ENCODE assay signal across 8 mouse cellular contexts in genomic region chr4:53158634-53159033, GRCm38 (mm10). TPM values are rescaled to one million over a fixed set of nuclear protein-coding genes. Genes with fewer than 3 reads are reported as not detected.
DNase-seq lines count a peak whose midpoint lies in the region; ATAC-seq lines count a peak whose summit lies in the region.

No protein-coding gene starts in this region.

- peaks cover 19% of the 10 kb centered on the region for H3K4me1 ChIP-seq in hindbrain, embryonic 15.5 days (replicated peaks)

- H3K36me3 ChIP-seq in hindbrain, embryonic 15.5 days = no peaks in the 10 kb centered on the region

- H3K4me3 ChIP-seq in hindbrain, embryonic 15.5 days = peak overlapping the region; percentile 63

- H3K27me3 ChIP-seq in hindbrain, embryonic 15.5 days = no peaks in the 10 kb centered on the region; the same call in 1 of the 2 replicates

- peak overlapping the region; percentile 57; the same call in 1 of the 2 replicates for H3K27ac ChIP-seq in hindbrain, embryonic 15.5 days (replicated peaks)

- peak; percentile 71 for ATAC-seq in hindbrain, embryonic 15.5 days (ENCODE audit: low FRiP score, low read depth)

- H3K9me3 ChIP-seq in hindbrain, embryonic 15.5 days = no peaks in the 10 kb centered on the region

- H3K9ac ChIP-seq in hindbrain, embryonic 15.5 days = peak overlapping the region; percentile 47

- peak; percentile 79 for DNase-seq in R1 (ENCODE audit: low read depth, low spot score)
- peak; percentile 49 to 67 for DNase-seq in cerebellum, postnatal 36 days
- peak; percentile 61 to 68 for DNase-seq in frontal cortex, postnatal 36 days (ENCODE audit: low spot score in 2 of 2)
- DNase-seq in left cerebral cortex, adult 18-20 months (ENCODE audit: low spot score in 2 of 2) = peak; percentile 69 to 70
- DNase-seq in lung, postnatal 4 days = peak; percentile 93
- DNase-seq in retina, postnatal 1 day = peak; percentile 76
- peak; percentile 83 to 88 for DNase-seq in urinary bladder, adult 18-20 months (ENCODE audit: low spot score in 2 of 2)

- WGBS in hindbrain, embryonic 15.5 days = 1% methylated on average over 18 of the region's 18 CpGs

- H3K4me2 ChIP-seq in hindbrain, embryonic 15.5 days = peak overlapping the region; percentile 86

RNA-seq across cellular contexts. Expression of gene Abca1, which starts 1.1 kb away (rescaled TPM):
- 10.1 and 11.1 TPM in 2 replicates for polyA plus RNA-seq in hindbrain, embryonic 15.5 days (2015; fragmentation: Nextera tagmentation; extraction: Ambion mirVana)
- 10 to 100 TPM; 13.6 to 14.7 TPM for total RNA-seq in left cerebral cortex, adult 18-20 months (2021)

Comparison
In these comparisons a context has a peak if more than half of its experiments do, and no peak if none do; other contexts are left out.
1. Peak in every context shown above with its lines: DNase-seq, ATAC-seq, H3K4me3 ChIP-seq and H3K27ac ChIP-seq.